Mouse (Mus musculus): ENCODE results near the gene Mtrf1. TPM values are rescaled to one million over a fixed set of nuclear protein-coding genes. Genes with fewer than 3 reads are reported as not detected.

Gene Mtrf1
- 1 to 10 TPM; 2.2 to 5.5 TPM for polyA plus RNA-seq (2017; shearing (Covaris generic))

DNA sequence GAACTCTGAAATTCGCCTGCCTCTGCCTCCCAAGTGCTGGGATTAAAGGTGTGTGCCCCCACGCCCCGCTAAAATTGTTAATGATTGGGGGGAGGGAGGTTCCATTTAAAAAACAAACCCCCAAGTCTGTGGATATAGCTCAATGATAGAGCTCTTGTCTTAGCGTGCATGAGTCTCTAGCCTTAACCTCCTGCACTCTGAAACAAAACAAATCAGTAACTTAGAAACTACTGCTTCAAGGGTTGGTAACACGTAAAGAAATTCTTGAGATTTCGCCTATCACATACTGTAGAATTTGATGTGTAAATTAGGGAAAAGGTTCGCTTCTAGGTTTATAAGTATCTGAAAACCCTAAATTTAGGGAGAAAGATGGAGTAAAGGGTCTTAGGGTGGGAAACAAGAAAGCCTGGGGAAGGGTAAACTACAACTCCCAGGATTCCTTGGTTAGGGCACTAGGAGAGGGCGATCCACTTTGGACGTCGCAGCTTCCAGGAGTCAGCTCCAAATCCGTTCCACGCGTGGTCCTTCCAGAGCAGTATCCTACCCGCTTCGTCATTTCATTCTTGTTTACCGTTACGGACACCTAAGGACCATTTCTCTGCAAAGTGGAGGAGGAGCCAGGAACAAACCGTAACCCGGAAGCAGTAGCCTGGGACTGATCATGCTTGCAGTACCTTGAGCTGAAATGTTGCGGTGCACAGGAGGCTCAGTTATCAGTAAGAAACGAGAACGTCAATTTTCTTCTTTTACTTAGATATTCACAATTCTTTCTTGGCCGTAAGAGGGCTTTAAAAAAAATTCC is at the start of gene Mtrf1:
Gene Mtrf1, plus strand, starts transcription at position 452 of the 802 bp plus-strand sequence.

DNA sequence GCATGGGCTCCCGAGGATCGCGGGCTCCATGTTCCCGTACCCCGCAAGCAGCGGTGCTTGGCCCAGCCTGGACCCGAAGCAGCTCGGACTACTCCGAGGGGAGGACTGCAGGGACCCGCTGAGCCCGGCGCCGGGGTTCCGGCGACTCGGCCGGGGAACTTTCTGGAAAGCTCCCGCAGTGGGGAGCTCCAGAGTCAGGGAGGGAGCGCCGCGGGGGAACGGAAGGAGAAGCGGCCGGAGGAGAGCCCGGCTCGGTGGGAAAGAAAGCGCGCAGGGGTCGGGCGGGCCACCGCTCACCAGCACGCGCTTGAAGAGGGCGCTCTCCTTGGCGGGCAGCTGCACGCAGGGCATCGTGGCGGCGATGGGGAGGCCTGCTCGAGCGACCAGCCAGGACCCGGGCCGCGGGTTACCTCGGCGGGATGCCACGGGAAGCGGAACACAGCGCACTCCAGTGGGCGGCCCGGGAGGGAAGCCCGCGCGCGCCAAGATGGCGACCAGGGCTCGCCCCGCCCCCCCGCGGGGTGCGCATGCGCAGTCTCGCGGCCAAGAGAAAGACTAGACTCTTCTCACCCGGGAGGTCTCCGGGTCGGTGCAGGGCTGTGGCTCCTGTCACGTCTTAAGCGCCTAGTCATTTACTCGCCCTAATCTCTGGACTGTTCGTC is 7.2 kb upstream of the Mtrf1 start, which contains the start of gene Naa16:
Gene Naa16, minus strand, starts transcription at position 514 of the 662 bp plus-strand sequence.

DNA sequence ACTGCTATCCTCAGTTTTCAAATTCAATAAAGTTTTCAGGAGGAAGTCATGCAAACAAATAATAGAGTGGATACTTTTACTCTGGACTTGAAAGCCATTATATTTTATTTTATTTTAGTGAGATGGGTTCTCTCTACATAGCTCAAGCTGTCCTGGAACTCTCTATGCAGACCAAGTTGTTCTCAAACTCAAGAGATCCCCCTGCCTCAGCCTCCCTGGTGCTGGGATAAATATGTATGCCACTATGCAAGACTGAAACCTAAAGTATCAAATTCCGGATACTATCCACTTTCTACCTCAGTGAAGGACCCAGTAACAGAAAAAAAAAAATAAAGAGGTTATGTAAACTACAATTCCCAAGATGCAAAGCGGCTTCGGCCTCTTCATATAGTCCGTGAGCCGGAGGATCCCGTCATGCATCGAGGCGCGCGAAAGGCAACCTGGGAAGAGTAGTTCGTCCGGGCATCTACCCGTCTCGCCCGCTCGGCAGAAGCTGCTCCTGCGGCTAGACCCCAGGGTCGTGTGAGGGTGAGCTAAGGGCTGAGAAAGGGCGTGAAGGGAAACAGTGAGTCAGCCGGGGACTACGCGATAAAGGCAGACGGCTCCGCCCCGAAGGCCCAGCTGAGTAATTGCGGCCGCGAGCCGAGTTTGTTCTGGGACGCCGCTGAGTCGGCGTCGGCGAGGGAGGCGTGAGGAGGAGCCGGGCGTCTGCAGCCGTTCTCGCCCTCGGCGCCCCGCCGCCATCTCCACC is 28.6 kb downstream of the Mtrf1 start, which contains the start of gene Kbtbd7:
Gene Kbtbd7, plus strand, starts transcription at position 533 of the 751 bp plus-strand sequence.

DNA sequence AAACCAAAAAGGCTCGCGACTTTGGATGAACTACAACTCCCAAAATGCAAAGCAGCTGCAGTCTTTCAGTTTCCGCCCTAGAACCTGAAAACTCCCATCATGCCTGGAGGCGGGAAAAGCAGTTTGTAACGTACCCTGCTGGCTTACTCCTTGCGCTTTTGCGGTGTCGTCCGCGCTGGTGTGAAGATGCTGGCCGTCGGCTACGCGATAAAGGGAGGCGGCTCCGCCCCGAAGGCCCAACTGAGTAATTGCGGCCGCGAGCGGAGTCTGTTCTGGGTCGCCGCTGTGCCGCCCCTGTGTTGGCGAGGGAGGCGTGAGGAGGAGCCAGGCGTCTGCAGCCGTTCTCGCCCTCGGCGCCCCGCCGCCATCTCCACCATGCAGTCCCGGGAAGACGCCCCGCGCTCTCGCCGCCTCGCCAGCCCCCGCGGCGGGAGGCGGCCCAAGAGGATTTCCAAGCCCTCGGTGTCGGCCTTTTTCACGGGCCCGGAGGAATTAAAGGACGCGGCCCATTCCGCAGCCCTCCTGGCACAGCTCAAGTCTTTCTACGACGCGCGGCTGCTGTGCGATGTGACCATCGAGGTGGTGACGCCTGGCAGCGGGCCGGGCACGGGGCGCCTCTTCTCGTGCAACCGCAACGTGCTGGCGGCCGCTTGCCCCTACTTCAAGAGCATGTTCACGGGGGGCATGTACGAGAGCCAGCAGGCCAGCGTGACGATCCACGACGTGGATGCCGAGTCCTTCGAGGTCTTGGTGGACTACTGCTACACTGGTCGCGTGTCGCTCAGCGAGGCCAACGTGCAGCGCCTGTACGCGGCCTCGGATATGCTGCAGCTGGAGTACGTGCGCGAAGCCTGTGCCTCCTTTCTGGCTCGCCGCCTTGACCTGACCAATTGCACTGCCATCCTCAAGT is 54.4 kb downstream of the Mtrf1 start, which contains the start of gene Kbtbd6:
Gene Kbtbd6, plus strand, starts transcription at position 155 of the 910 bp plus-strand sequence.

Other genes starting within 250 kb of the Mtrf1 start
- gene Zfp957, start 150.4 kb upstream of the Mtrf1 start, polyA plus RNA-seq (2017; shearing (Covaris generic)) = under 1 TPM; 0.76 to 0.87 TPM
- gene Rgcc, start 96.1 kb upstream of the Mtrf1 start, polyA plus RNA-seq (2017; shearing (Covaris generic)) = 10 to 100 TPM; 29.4 to 59.5 TPM
- gene Naa16, start 7.0 kb upstream of the Mtrf1 start, polyA plus RNA-seq (2017; shearing (Covaris generic)) = 10 to 100 TPM; 68.4 to 71.1 TPM
- gene Kbtbd7, start 28.7 kb downstream of the Mtrf1 start, polyA plus RNA-seq (2017; shearing (Covaris generic)) = 1 to 10 TPM; 3.7 to 5.7 TPM
- 1 to 10 TPM in 1 of 2 experiments, under 1 TPM in 1; 0.16 to 1.1 TPM for gene Kbtbd6, start 54.1 kb downstream of the Mtrf1 start, polyA plus RNA-seq (2017; shearing (Covaris generic))
- 100 to 1,000 TPM; 162 to 192 TPM for gene Elf1, start 83.4 kb downstream of the Mtrf1 start, polyA plus RNA-seq (2017; shearing (Covaris generic))
- 10 to 100 TPM; 47.8 to 60.4 TPM for gene Wbp4, start 83.7 kb downstream of the Mtrf1 start, polyA plus RNA-seq (2017; shearing (Covaris generic))
- 100 to 1,000 TPM; 114 to 126 TPM for gene Sugt1, start 189.9 kb downstream of the Mtrf1 start, polyA plus RNA-seq (2017; shearing (Covaris generic))

All from inflammation-experienced regulatory T-cells (primary cell).